Mouse (Mus musculus) embryo, embryonic 9.5 days (tissue): Measurements from ENCODE around the gene Slc1a7.

Experiments
- DNase-seq: peaks from one replicate; pipeline ENCODE4 v3.0.0-alpha.2; 2017; ENCODE audit errors: extremely low spot score

Gene Slc1a7

GRCm38 (mm10) chr4:107969781-107970180, 1.6 kb downstream of the Slc1a7 start:
- DNase-seq, result no peak

GRCm38 (mm10) chr4:107971162-107971561, 3.0 kb downstream of the Slc1a7 start:
- no peak for DNase-seq

GRCm38 (mm10) chr4:107974527-107974926, 6.4 kb downstream of the Slc1a7 start:
- DNase-seq, result no peak

- DNase-seq, result no peak
Measured at GRCm38 (mm10) chr4:107975004-107975403, 6.9 kb downstream of the Slc1a7 start.

- DNase-seq, result no peak
Measured at GRCm38 (mm10) chr4:107977593-107977992, 9.5 kb downstream of the Slc1a7 start.

- DNase-seq, result peak; percentile 32
Measured at GRCm38 (mm10) chr4:107979530-107979929, 11.4 kb downstream of the Slc1a7 start.

- no peak for DNase-seq
Measured at GRCm38 (mm10) chr4:107980002-107980600, 12.0 kb downstream of the Slc1a7 start.

GRCm38 (mm10) chr4:107983717-107984116, 15.6 kb downstream of the Slc1a7 start:
- DNase-seq, result no peak

- peak; percentile 10 for DNase-seq
Measured at GRCm38 (mm10) chr4:107984282-107984981, 16.3 kb downstream of the Slc1a7 start.

- no peak for DNase-seq
Measured at GRCm38 (mm10) chr4:107985812-107986211, 17.7 kb downstream of the Slc1a7 start.

- DNase-seq, result no peak
Measured at GRCm38 (mm10) chr4:107986386-107987168, 18.4 kb downstream of the Slc1a7 start.

GRCm38 (mm10) chr4:107988931-107989330, 20.8 kb downstream of the Slc1a7 start:
- DNase-seq, result no peak

- DNase-seq, result no peak
Measured at GRCm38 (mm10) chr4:107990818-107991217, 22.7 kb downstream of the Slc1a7 start.

- DNase-seq, result no peak
Measured at GRCm38 (mm10) chr4:107991879-107992278, 23.7 kb downstream of the Slc1a7 start.

- DNase-seq, result no peak
Measured at GRCm38 (mm10) chr4:107995011-107995410, 26.9 kb downstream of the Slc1a7 start.

GRCm38 (mm10) chr4:107995727-107996126, 27.6 kb downstream of the Slc1a7 start:
- no peak for DNase-seq

GRCm38 (mm10) chr4:107996418-107996986, 28.4 kb downstream of the Slc1a7 start:
- DNase-seq, result no peak

- no peak for DNase-seq
Measured at GRCm38 (mm10) chr4:107998641-107999332, 30.7 kb downstream of the Slc1a7 start.

- DNase-seq, result no peak
Measured at GRCm38 (mm10) chr4:107999380-107999779, 31.2 kb downstream of the Slc1a7 start.

- DNase-seq, result no peak
Measured at GRCm38 (mm10) chr4:108005328-108005727, 37.2 kb downstream of the Slc1a7 start.

- no peak for DNase-seq
Measured at GRCm38 (mm10) chr4:108007532-108008103, 39.5 kb downstream of the Slc1a7 start.
